Mouse (Mus musculus): ENCODE results near the gene Cfap58. TPM values are rescaled to one million over a fixed set of nuclear protein-coding genes. Genes with fewer than 3 reads are reported as not detected.

The Cfap58 gene
- polyA plus RNA-seq, 1 experiment, result 49.3 TPM

GRCm38 (mm10) chr19:47939361-47939760 lies 1.9 kb downstream of the Cfap58 start:
- peaks cover 10% of the 10 kb centered on the region for H3K4me1 ChIP-seq (ENCODE audit: control insufficient read depth, insufficient read depth, low read length)
- no peak overlapping the region for H3K4me3 ChIP-seq (ENCODE audit: control insufficient read depth, low read depth, low read length)
- TF ChIP-seq POLR2A (IDR thresholded peaks at IDR 0.05; ENCODE audit: control insufficient read depth, low read depth, low read length) (no peak), CTCF (IDR thresholded peaks at IDR 0.05; ENCODE audit: control insufficient read depth, insufficient read depth, insufficient replicate concordance, low read depth, low read length) (no peak)
- H3K27me3 ChIP-seq (ENCODE audit: control insufficient read depth, insufficient read depth, low read length), result no peaks in the 10 kb centered on the region
- no peaks in the 10 kb centered on the region for H3K36me3 ChIP-seq (ENCODE audit: control insufficient read depth, insufficient read depth, low read length)
- no peak overlapping the region for H3K27ac ChIP-seq (ENCODE audit: control insufficient read depth, insufficient read depth, low read depth, low read length)

- H3K36me3 ChIP-seq (ENCODE audit: control insufficient read depth, insufficient read depth, low read length), result no peaks in the 10 kb centered on the region
- TF ChIP-seq CTCF (IDR thresholded peaks at IDR 0.05; ENCODE audit: control insufficient read depth, insufficient read depth, insufficient replicate concordance, low read depth, low read length), result no peak
- no peak for TF ChIP-seq POLR2A (IDR thresholded peaks at IDR 0.05; ENCODE audit: control insufficient read depth, low read depth, low read length)
- H3K4me1 ChIP-seq (ENCODE audit: control insufficient read depth, insufficient read depth, low read length), result no peaks in the 10 kb centered on the region
- H3K27ac ChIP-seq (ENCODE audit: control insufficient read depth, insufficient read depth, low read depth, low read length), result no peak overlapping the region
- H3K4me3 ChIP-seq (ENCODE audit: control insufficient read depth, low read depth, low read length), result no peak overlapping the region
- H3K27me3 ChIP-seq (ENCODE audit: control insufficient read depth, insufficient read depth, low read length), result no peaks in the 10 kb centered on the region
Observed at GRCm38 (mm10) chr19:47946821-47947465, 9.5 kb downstream of the Cfap58 start.

- Histone ChIP-seq H3K27ac (ENCODE audit: control insufficient read depth, insufficient read depth, low read depth, low read length) (no peak overlapping the region), H3K36me3 (ENCODE audit: control insufficient read depth, insufficient read depth, low read length) (no peaks in the 10 kb centered on the region), H3K27me3 (ENCODE audit: control insufficient read depth, insufficient read depth, low read length) (no peaks in the 10 kb centered on the region), H3K4me3 (ENCODE audit: control insufficient read depth, low read depth, low read length) (no peak overlapping the region), H3K4me1 (ENCODE audit: control insufficient read depth, insufficient read depth, low read length) (no peaks in the 10 kb centered on the region; the same call in 1 of the 2 replicates)
- TF ChIP-seq CTCF (IDR thresholded peaks at IDR 0.05; ENCODE audit: control insufficient read depth, insufficient read depth, insufficient replicate concordance, low read depth, low read length) (no peak), POLR2A (IDR thresholded peaks at IDR 0.05; ENCODE audit: control insufficient read depth, low read depth, low read length) (no peak)
Observed at GRCm38 (mm10) chr19:47950946-47951345, 13.5 kb downstream of the Cfap58 start.

GRCm38 (mm10) chr19:47953169-47953568 lies 15.7 kb downstream of the Cfap58 start:
- H3K4me3 ChIP-seq (ENCODE audit: control insufficient read depth, low read depth, low read length), result no peak overlapping the region
- H3K36me3 ChIP-seq (ENCODE audit: control insufficient read depth, insufficient read depth, low read length), result no peaks in the 10 kb centered on the region
- no peaks in the 10 kb centered on the region for H3K27me3 ChIP-seq (ENCODE audit: control insufficient read depth, insufficient read depth, low read length)
- TF ChIP-seq POLR2A (IDR thresholded peaks at IDR 0.05; ENCODE audit: control insufficient read depth, low read depth, low read length) (no peak), CTCF (IDR thresholded peaks at IDR 0.05; ENCODE audit: control insufficient read depth, insufficient read depth, insufficient replicate concordance, low read depth, low read length) (no peak)
- H3K27ac ChIP-seq (ENCODE audit: control insufficient read depth, insufficient read depth, low read depth, low read length), result no peak overlapping the region
- H3K4me1 ChIP-seq (ENCODE audit: control insufficient read depth, insufficient read depth, low read length), result no peaks in the 10 kb centered on the region; the same call in 1 of the 2 replicates

- TF ChIP-seq POLR2A (IDR thresholded peaks at IDR 0.05; ENCODE audit: control insufficient read depth, low read depth, low read length), result no peak
- no peak for TF ChIP-seq CTCF (IDR thresholded peaks at IDR 0.05; ENCODE audit: control insufficient read depth, insufficient read depth, insufficient replicate concordance, low read depth, low read length)
- no peak overlapping the region for H3K4me3 ChIP-seq (ENCODE audit: control insufficient read depth, low read depth, low read length)
- H3K27ac ChIP-seq (ENCODE audit: control insufficient read depth, insufficient read depth, low read depth, low read length), result no peak overlapping the region
- H3K27me3 ChIP-seq (ENCODE audit: control insufficient read depth, insufficient read depth, low read length), result no peaks in the 10 kb centered on the region
- no peaks in the 10 kb centered on the region; the same call in 1 of the 2 replicates for H3K4me1 ChIP-seq (ENCODE audit: control insufficient read depth, insufficient read depth, low read length)
- no peaks in the 10 kb centered on the region for H3K36me3 ChIP-seq (ENCODE audit: control insufficient read depth, insufficient read depth, low read length)
Observed at GRCm38 (mm10) chr19:47958181-47958580, 20.7 kb downstream of the Cfap58 start.

- no peak overlapping the region for H3K27ac ChIP-seq (ENCODE audit: control insufficient read depth, insufficient read depth, low read depth, low read length)
- H3K27me3 ChIP-seq (ENCODE audit: control insufficient read depth, insufficient read depth, low read length), result no peaks in the 10 kb centered on the region
- no peak overlapping the region for H3K4me3 ChIP-seq (ENCODE audit: control insufficient read depth, low read depth, low read length)
- no peaks in the 10 kb centered on the region for H3K4me1 ChIP-seq (ENCODE audit: control insufficient read depth, insufficient read depth, low read length)
- TF ChIP-seq POLR2A (IDR thresholded peaks at IDR 0.05; ENCODE audit: control insufficient read depth, low read depth, low read length), result no peak
- TF ChIP-seq CTCF (IDR thresholded peaks at IDR 0.05; ENCODE audit: control insufficient read depth, insufficient read depth, insufficient replicate concordance, low read depth, low read length), result no peak
- H3K36me3 ChIP-seq (ENCODE audit: control insufficient read depth, insufficient read depth, low read length), result no peaks in the 10 kb centered on the region
Observed at GRCm38 (mm10) chr19:47968993-47969659, 31.7 kb downstream of the Cfap58 start.

GRCm38 (mm10) chr19:47971066-47971465 lies 33.6 kb downstream of the Cfap58 start:
- H3K27me3 ChIP-seq (ENCODE audit: control insufficient read depth, insufficient read depth, low read length), result no peaks in the 10 kb centered on the region
- H3K4me3 ChIP-seq (ENCODE audit: control insufficient read depth, low read depth, low read length), result no peak overlapping the region
- H3K4me1 ChIP-seq (ENCODE audit: control insufficient read depth, insufficient read depth, low read length), result no peaks in the 10 kb centered on the region
- H3K36me3 ChIP-seq (ENCODE audit: control insufficient read depth, insufficient read depth, low read length), result no peaks in the 10 kb centered on the region
- H3K27ac ChIP-seq (ENCODE audit: control insufficient read depth, insufficient read depth, low read depth, low read length), result no peak overlapping the region
- no peak for TF ChIP-seq CTCF (IDR thresholded peaks at IDR 0.05; ENCODE audit: control insufficient read depth, insufficient read depth, insufficient replicate concordance, low read depth, low read length)
- TF ChIP-seq POLR2A (IDR thresholded peaks at IDR 0.05; ENCODE audit: control insufficient read depth, low read depth, low read length), result no peak

Data from testis, adult 2 months (tissue).